Mouse (Mus musculus) spleen, adult 2 months (tissue): ENCODE results near the gene Cacna2d3. TPM values are rescaled to one million over a fixed set of nuclear protein-coding genes. Genes with fewer than 3 reads are reported as not detected.

Source experiments
- DNase-seq, 2 experiments: peaks; one replicate each; pipeline versions ENCODE4 v3.0.0 to v3.0.0-alpha.2; 2012 to 2021; ENCODE audit warnings: low spot score in 2 of 2, low read depth in 1 of 2
- H3K27ac ChIP-seq: fragments of 200-500 bp; 2 replicates; pipeline ENCODE4 v1.5.1; 2012; ENCODE audit warnings: low read length, inconsistent platforms; ENCODE audit not compliant: insufficient read depth
- H3K27me3 ChIP-seq: fragments of 200-500 bp; 2 replicates; pipeline ENCODE4 v1.6.1; 2012; ENCODE audit warnings: mild to moderate bottlenecking, moderate library complexity, low read length, inconsistent platforms; ENCODE audit not compliant: control insufficient read depth, insufficient read depth
- H3K36me3 ChIP-seq: fragments of 200-500 bp; 2 replicates; pipeline ENCODE4 v1.6.1; 2012; ENCODE audit warnings: mild to moderate bottlenecking, low read length, inconsistent platforms; ENCODE audit not compliant: control insufficient read depth, insufficient read depth
- H3K4me1 ChIP-seq: fragments of 200-500 bp; 2 replicates; pipeline ENCODE4 v1.6.1; 2011; ENCODE audit warnings: inconsistent platforms; ENCODE audit not compliant: control insufficient read depth, insufficient read depth, insufficient read length
- H3K4me3 ChIP-seq: fragments of 200-500 bp; 2 replicates; pipeline ENCODE4 v1.5.1; 2011; ENCODE audit warnings: mild to moderate bottlenecking, inconsistent platforms; ENCODE audit not compliant: insufficient read depth, insufficient read length; ENCODE audit errors: extremely low read depth
- CTCF ChIP-seq: fragments of 200-500 bp; IDR thresholded peaks from 2 replicates; pipeline ENCODE4 v1.5.1; 2011; ENCODE audit warnings: mild to moderate bottlenecking, inconsistent platforms; ENCODE audit not compliant: insufficient read depth, insufficient read length, insufficient replicate concordance; ENCODE audit errors: extremely low read depth
- POLR2A ChIP-seq: fragments of 200-500 bp; IDR thresholded peaks from 2 replicates; pipeline ENCODE4 v1.6.1; 2011; ENCODE audit warnings: low read depth, low read length, inconsistent platforms
- WGBS: fragments of 180-500 bp; shearing (Covaris S2); methylation state at CpG from one replicate; pipeline ENCODE4 v1.1.7; 2018; 5-methylcytosine and 5-hydroxymethylcytosine counted together
- polyA plus RNA-seq: library from polyadenylated mRNA; depleted of rRNA; stranded (reverse); fragments of >200 nt; gene quantifications from 2 replicates; pipeline ENCODE4 v1.2.3, GENCODE M21; 2012

The Cacna2d3 gene
- polyA plus RNA-seq, 1 experiment: 0.19 TPM

GRCm38 (mm10) chr14:28984276-28984675, 737.4 kb downstream of the Cacna2d3 start:
- WGBS: 88% methylated on average over 2 of the region's 2 CpGs
- no peak for DNase-seq
- Histone ChIP-seq H3K4me1 (no peaks in the 10 kb centered on the region), H3K27me3 (no peaks in the 10 kb centered on the region), H3K27ac (no peak overlapping the region), H3K36me3 (no peaks in the 10 kb centered on the region), H3K4me3 (no peak overlapping the region)
- TF ChIP-seq CTCF: no peak
- TF ChIP-seq POLR2A: no peak

- Histone ChIP-seq H3K27ac (no peak overlapping the region), H3K4me3 (no peak overlapping the region), H3K27me3 (no peaks in the 10 kb centered on the region), H3K4me1 (no peaks in the 10 kb centered on the region), H3K36me3 (no peaks in the 10 kb centered on the region)
- 50% methylated on average over 3 of the region's 3 CpGs for WGBS
- DNase-seq: no peak
- TF ChIP-seq POLR2A (no peak), CTCF (no peak)
These were observed 741.2 kb downstream of the Cacna2d3 start for GRCm38 (mm10) chr14:28980482-28980881.

DNA sequence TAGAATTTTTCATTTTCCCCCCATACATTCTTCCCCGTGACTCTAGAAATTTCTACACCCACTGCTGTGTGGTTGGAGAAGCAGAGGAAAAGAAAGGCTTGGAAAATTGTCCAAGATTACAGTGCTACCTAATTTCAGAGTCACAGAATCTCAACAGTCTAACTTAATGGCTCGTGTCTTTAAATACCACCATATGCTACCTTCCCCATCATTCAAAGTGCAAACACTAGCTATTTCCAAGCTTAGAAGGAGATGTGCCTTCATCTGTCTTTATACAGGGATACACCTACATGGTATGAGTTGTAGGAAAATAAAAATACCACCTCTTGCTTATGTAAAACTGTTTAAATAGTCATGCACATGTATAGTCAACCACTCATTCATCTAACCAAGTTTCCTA, 742.4 kb downstream of the Cacna2d3 start:
- TF ChIP-seq CTCF: no peak
- Histone ChIP-seq H3K4me1 (no peaks in the 10 kb centered on the region), H3K27ac (no peak overlapping the region), H3K36me3 (no peaks in the 10 kb centered on the region), H3K4me3 (no peak overlapping the region), H3K27me3 (no peaks in the 10 kb centered on the region)
- 91% methylated on average over 2 of the region's 2 CpGs for WGBS
- no peak for DNase-seq

DNA sequence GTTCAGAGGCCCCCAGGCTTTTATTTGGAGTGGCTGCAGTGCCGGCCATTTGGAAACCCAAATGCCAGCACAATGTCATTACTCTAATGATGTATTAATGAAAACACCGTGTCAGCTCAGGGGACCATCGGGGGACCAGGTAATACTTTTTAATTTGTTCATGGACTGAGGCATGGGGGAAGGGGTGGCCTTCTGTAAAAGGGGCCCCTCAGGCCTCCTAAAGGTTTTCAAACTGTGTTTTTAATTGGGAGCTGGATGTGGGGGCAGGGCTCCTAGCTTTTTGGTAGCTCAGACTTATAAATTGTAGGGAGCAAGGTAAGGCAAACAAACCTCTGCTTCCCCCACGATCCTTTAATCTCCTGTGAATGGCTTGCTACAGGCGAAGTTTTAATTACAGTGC, 749.0 kb downstream of the Cacna2d3 start:
- Histone ChIP-seq H3K4me1 (no peaks in the 10 kb centered on the region), H3K4me3 (no peak overlapping the region), H3K27me3 (no peaks in the 10 kb centered on the region), H3K36me3 (no peaks in the 10 kb centered on the region), H3K27ac (no peak overlapping the region)
- DNase-seq: no peak
- TF ChIP-seq CTCF: no peak
- TF ChIP-seq POLR2A: no peak
- 68% methylated on average over 5 of the region's 5 CpGs for WGBS

DNA sequence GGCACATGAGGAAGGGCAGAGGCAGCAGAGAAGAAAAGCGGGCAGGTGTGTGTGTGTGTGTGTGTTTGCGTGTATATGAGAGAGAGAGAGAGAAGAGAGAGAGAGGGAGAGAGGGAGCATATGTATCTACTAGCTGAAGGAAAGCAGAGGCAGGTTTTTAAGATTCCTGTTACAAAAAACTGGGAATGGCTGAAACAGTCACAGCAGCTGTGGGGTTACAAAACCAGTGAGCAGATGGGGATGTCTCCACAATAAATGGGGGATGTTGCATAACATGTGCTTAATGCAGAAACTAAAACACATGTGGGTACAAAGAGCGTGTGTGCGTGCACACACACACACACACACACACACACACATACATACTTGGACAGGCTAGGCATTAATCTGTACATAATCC, 752.4 kb downstream of the Cacna2d3 start:
- no peaks in the 10 kb centered on the region for H3K27me3 ChIP-seq
- no peak overlapping the region for H3K27ac ChIP-seq
- WGBS: 89% methylated on average over 4 of the region's 4 CpGs
- no peaks in the 10 kb centered on the region for H3K4me1 ChIP-seq
- no peaks in the 10 kb centered on the region for H3K36me3 ChIP-seq
- TF ChIP-seq CTCF (no peak), POLR2A (no peak)
- DNase-seq: no peak
- no peak overlapping the region for H3K4me3 ChIP-seq

DNA sequence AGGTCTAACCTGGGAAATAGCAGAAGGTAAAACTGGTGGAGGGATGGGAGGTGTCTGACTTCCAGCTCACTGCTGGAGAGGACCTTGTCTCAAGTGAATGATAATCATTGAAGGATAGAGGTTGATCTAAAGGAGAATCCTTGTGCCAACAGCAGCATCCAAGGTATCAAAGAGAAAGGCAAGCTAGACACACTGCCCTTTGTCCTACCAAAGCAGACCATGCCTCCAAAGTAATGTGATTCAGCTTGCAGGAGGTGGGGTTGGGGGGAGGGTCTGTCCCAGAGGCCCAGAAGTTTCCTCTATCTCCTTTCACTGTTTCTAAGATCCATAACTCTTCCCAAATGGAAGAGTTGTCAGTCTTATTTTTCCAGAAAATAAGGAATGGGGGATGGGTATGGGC, 754.8 kb downstream of the Cacna2d3 start:
- H3K4me3 ChIP-seq: no peak overlapping the region
- TF ChIP-seq CTCF (no peak), POLR2A (no peak)

GRCm38 (mm10) chr14:28961379-28961778, 760.3 kb downstream of the Cacna2d3 start:
- Histone ChIP-seq H3K27ac (no peak overlapping the region), H3K4me3 (no peak overlapping the region), H3K36me3 (no peaks in the 10 kb centered on the region), H3K4me1 (no peaks in the 10 kb centered on the region), H3K27me3 (no peaks in the 10 kb centered on the region)
- TF ChIP-seq POLR2A: no peak
- TF ChIP-seq CTCF: no peak
- 79% methylated on average over 5 of the region's 5 CpGs for WGBS
- DNase-seq: no peak

More for the DNA sequence above, 754.8 kb downstream of the Cacna2d3 start:
- no peaks in the 10 kb centered on the region for H3K36me3 ChIP-seq
- H3K27me3 ChIP-seq: no peaks in the 10 kb centered on the region
- H3K4me1 ChIP-seq: no peaks in the 10 kb centered on the region
- no peak overlapping the region for H3K27ac ChIP-seq
- no peak for DNase-seq

GRCm38 (mm10) chr14:28959042-28959441, 762.6 kb downstream of the Cacna2d3 start:
- DNase-seq: no peak
- Histone ChIP-seq H3K36me3 (no peaks in the 10 kb centered on the region), H3K27me3 (no peaks in the 10 kb centered on the region), H3K27ac (no peak overlapping the region), H3K4me1 (no peaks in the 10 kb centered on the region), H3K4me3 (no peak overlapping the region)
- TF ChIP-seq POLR2A (no peak), CTCF (no peak)
- WGBS: 55% methylated on average over 3 of the region's 3 CpGs
